Mouse (Mus musculus): ENCODE measurements at regions not wholly inside any gene's neighbourhood (a gene's known extent, or its start where the extent isn't known, plus 50 kb on each side); places are given as distances from the start of the nearest gene placed in this dataset.

DNA sequence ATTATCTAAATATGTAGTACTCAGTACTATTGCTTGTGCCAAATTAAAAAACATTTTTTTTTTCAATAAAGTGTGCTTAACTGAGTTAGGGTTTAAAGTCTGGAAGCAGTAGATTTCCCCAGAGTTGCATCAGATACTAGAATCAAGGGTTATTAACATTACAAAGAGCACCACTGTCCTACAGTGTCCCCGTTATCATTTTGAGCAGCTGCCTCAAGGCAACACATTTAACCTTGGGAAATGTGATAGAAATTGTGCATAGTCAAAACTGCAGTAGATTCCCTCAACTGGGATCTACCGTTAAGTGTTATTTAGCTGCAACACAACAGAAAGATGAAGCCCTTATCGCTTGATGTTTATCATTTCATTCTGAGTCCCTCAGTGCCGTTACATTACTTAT, 408.3 kb upstream of the Got2 start:
- WGBS (ENCODE audit: insufficient replicate concordance), result 70% methylated on average over 4 of the region's 4 CpGs

DNA sequence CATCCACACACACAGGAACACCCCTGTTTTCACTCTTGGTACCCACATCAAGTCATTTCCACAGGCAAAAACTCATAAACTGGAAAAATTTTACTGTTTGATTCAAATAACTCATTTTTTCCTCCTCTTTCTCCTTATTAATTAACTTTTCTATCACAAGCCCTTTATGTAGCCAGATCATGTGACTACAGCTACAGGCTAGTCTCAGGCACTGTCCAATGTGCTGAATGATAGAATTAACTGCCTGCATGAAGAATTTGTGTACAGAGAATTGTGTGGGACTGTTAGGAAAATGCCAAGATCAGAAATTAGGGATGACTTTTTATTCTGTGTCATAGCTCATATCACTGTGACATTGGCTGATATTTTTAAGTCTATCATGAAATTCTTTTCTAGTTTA, 402.4 kb upstream of the Got2 start:
- Histone ChIP-seq H3K4me2 (ENCODE audit: low read depth, low read length) (no peak overlapping the region), H3K9me3 (replicated peaks; ENCODE audit: control insufficient read depth, low read length) (no peaks in the 10 kb centered on the region), H3K27ac (ENCODE audit: low read length) (no peak overlapping the region), H3K27me3 (ENCODE audit: control insufficient read depth, insufficient read depth, low read depth, low read length) (no peaks in the 10 kb centered on the region), H3K4me3 (ENCODE audit: low read depth, low read length) (no peak overlapping the region), H3K36me3 (ENCODE audit: control insufficient read depth, insufficient read depth) (no peaks in the 10 kb centered on the region), H3K4me1 (ENCODE audit: control insufficient read depth, low read depth, low read length) (no peaks in the 10 kb centered on the region), H3K9ac (ENCODE audit: low read depth, low read length) (no peak overlapping the region)
- ATAC-seq (ENCODE audit: low read depth), result no peak

More for the DNA sequence above, 408.3 kb upstream of the Got2 start:
- H3K27me3 ChIP-seq (ENCODE audit: control insufficient read depth, insufficient read depth, low read depth, low read length), result no peaks in the 10 kb centered on the region
- H3K4me2 ChIP-seq (ENCODE audit: low read depth, low read length), result no peak overlapping the region
- no peaks in the 10 kb centered on the region for H3K4me1 ChIP-seq (ENCODE audit: control insufficient read depth, low read depth, low read length)
- H3K9me3 ChIP-seq (replicated peaks; ENCODE audit: control insufficient read depth, low read length), result no peaks in the 10 kb centered on the region
- no peak overlapping the region for H3K4me3 ChIP-seq (ENCODE audit: low read depth, low read length)
- H3K36me3 ChIP-seq (ENCODE audit: control insufficient read depth, insufficient read depth), result no peaks in the 10 kb centered on the region
- ATAC-seq (ENCODE audit: low read depth), result no peak
- H3K9ac ChIP-seq (ENCODE audit: low read depth, low read length), result no peak overlapping the region
- no peak overlapping the region for H3K27ac ChIP-seq (ENCODE audit: low read length)

DNA sequence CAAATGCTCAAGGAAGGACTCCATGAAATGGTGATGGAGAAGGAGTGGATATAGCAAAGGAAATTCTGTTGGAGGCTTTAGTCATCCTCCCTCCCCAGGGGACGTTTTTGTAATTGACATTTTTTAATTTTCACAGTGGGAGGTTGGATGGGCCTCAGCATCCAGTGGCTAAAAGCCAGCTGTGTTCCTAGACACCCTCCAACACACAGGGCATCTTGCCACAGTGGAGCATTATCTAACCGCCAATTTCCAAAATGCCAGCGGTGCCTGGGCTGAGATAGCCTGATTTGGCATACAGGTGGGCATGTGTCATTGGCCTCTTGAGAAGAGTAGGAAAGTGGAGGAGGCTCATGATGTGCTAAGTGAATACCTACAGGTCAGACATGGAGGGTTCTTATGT, 401.2 kb upstream of the Got2 start:
- Histone ChIP-seq H3K9ac (ENCODE audit: low read depth, low read length) (no peak overlapping the region), H3K9me3 (replicated peaks; ENCODE audit: control insufficient read depth, low read length) (no peaks in the 10 kb centered on the region), H3K27ac (ENCODE audit: low read length) (no peak overlapping the region), H3K36me3 (ENCODE audit: control insufficient read depth, insufficient read depth) (no peaks in the 10 kb centered on the region), H3K4me1 (ENCODE audit: control insufficient read depth, low read depth, low read length) (no peaks in the 10 kb centered on the region), H3K27me3 (ENCODE audit: control insufficient read depth, insufficient read depth, low read depth, low read length) (no peaks in the 10 kb centered on the region), H3K4me3 (ENCODE audit: low read depth, low read length) (no peak overlapping the region), H3K4me2 (ENCODE audit: low read depth, low read length) (no peak overlapping the region)
- WGBS (ENCODE audit: insufficient replicate concordance), result 58% methylated on average over 3 of the region's 3 CpGs
- ATAC-seq (ENCODE audit: low read depth), result no peak

DNA sequence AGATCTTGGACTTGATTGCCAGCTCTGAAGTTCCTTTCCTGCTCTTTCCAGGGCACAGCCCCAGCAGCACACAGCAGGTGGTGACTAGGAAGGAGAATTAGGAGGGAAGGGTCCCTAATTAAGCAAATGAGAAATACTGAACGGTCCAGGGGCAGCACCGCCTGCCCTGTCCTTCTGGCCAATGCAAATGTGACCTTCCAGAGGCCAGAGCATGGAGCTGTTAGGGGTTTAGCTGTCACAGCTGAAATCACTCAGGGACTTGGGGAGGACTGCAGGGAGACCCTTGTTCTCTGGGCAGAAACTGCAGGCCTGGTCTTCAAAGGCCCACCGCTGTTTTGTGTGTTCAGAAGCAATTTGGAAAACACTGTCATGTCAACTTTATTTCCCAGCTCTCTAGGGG, 400.2 kb upstream of the Got2 start:
- H3K4me2 ChIP-seq (ENCODE audit: low read depth, low read length), result no peak overlapping the region
- H3K9me3 ChIP-seq (replicated peaks; ENCODE audit: control insufficient read depth, low read length), result no peaks in the 10 kb centered on the region
- no peak overlapping the region for H3K4me3 ChIP-seq (ENCODE audit: low read depth, low read length)
- H3K4me1 ChIP-seq (ENCODE audit: control insufficient read depth, low read depth, low read length), result no peaks in the 10 kb centered on the region
- no peak overlapping the region for H3K9ac ChIP-seq (ENCODE audit: low read depth, low read length)
- H3K36me3 ChIP-seq (ENCODE audit: control insufficient read depth, insufficient read depth), result no peaks in the 10 kb centered on the region
- H3K27me3 ChIP-seq (ENCODE audit: control insufficient read depth, insufficient read depth, low read depth, low read length), result no peaks in the 10 kb centered on the region
- 32% methylated on average over 3 of the region's 3 CpGs for WGBS (ENCODE audit: insufficient replicate concordance)
- no peak for ATAC-seq (ENCODE audit: low read depth)
- no peak overlapping the region for H3K27ac ChIP-seq (ENCODE audit: low read length)

DNA sequence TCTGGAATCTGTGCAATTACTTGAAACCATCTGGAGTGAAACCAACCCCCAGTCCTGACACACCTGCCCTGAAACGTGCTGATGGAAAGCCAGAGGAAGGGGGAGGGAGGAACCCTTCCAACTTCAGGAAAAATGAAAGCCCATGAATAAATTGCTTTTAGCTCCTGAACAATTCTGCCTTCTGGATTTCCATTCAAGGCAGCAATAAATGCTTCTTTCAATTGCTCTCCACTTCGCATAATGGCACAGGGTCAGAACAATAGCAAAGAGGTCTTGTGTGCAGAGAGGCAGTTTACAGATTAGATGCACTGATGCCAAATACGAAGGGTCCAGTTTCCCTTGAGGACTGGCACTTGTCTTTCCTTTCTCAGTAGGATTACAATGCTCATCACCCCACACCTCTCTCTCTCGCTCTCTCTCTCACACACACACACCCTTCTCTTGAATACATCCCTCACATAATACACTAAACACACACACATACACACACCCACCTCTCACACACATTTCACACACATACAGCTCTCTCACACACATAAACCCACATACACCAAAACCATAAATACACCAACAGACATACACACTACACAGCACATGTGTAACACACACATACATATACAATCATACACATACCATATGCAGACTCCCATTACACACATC, 389.3 kb upstream of the Got2 start:
- Histone ChIP-seq H3K27ac (ENCODE audit: low read length) (no peak overlapping the region), H3K4me2 (ENCODE audit: low read depth, low read length) (no peak overlapping the region), H3K36me3 (ENCODE audit: control insufficient read depth, insufficient read depth) (no peaks in the 10 kb centered on the region), H3K9ac (ENCODE audit: low read depth, low read length) (no peak overlapping the region), H3K27me3 (ENCODE audit: control insufficient read depth, insufficient read depth, low read depth, low read length) (no peaks in the 10 kb centered on the region), H3K4me1 (ENCODE audit: control insufficient read depth, low read depth, low read length) (no peaks in the 10 kb centered on the region), H3K4me3 (ENCODE audit: low read depth, low read length) (no peak overlapping the region), H3K9me3 (replicated peaks; ENCODE audit: control insufficient read depth, low read length) (no peaks in the 10 kb centered on the region)
- 35% methylated on average over 4 of the region's 4 CpGs for WGBS (ENCODE audit: insufficient replicate concordance)
- ATAC-seq (ENCODE audit: low read depth), result no peak

DNA sequence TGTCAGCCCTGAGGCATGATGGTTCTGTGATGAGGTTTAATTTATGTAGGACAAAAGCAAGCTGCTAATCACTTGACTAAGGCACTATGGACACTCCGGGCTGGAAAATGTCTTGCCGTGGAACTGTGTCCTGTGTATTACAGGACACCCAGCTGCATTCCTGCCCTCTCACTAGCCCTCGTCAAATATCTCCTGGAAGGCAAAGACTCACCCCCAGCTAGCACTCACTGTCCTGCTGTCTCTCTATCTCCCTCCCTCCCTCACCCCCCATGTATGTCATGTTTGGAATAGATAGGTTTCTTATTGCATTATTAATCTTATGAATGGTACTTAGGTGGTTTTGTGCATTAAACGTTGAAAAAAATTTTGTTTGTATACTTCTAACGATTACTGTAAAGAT, 388.7 kb upstream of the Got2 start:
- WGBS (ENCODE audit: insufficient replicate concordance), result 70% methylated on average over 5 of the region's 5 CpGs
- Histone ChIP-seq H3K4me1 (ENCODE audit: control insufficient read depth, low read depth, low read length) (no peaks in the 10 kb centered on the region), H3K27ac (ENCODE audit: low read length) (no peak overlapping the region), H3K9me3 (replicated peaks; ENCODE audit: control insufficient read depth, low read length) (no peaks in the 10 kb centered on the region), H3K4me3 (ENCODE audit: low read depth, low read length) (no peak overlapping the region), H3K36me3 (ENCODE audit: control insufficient read depth, insufficient read depth) (no peaks in the 10 kb centered on the region), H3K27me3 (ENCODE audit: control insufficient read depth, insufficient read depth, low read depth, low read length) (no peaks in the 10 kb centered on the region), H3K4me2 (ENCODE audit: low read depth, low read length) (no peak overlapping the region), H3K9ac (ENCODE audit: low read depth, low read length) (no peak overlapping the region)
- no peak for ATAC-seq (ENCODE audit: low read depth)

DNA sequence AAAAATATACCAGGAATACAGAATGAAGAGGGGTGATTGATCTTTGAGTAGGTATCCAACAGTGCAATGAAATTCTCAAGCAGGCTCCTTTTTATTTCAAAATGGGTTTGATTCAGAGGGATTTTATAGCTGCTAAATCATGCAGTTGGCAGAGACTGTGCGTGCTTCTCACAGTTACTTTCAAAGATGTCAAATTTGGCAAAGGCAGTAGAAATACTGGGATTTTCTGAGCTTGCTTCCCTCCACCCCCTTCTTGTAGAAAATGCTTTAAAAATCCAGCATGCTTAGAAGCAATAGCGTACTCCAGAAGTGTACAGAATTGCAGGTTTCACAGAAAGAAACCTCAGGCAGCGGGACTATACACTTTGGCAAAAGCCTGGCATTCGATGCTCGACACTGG, 367.9 kb upstream of the Got2 start:
- no peaks in the 10 kb centered on the region for H3K9me3 ChIP-seq (replicated peaks; ENCODE audit: control insufficient read depth, low read length)
- no peak overlapping the region for H3K4me2 ChIP-seq (ENCODE audit: low read depth, low read length)
- no peaks in the 10 kb centered on the region for H3K36me3 ChIP-seq (ENCODE audit: control insufficient read depth, insufficient read depth)
- WGBS (ENCODE audit: insufficient replicate concordance), result 53% methylated on average over 5 of the region's 5 CpGs
- H3K4me1 ChIP-seq (ENCODE audit: control insufficient read depth, low read depth, low read length), result no peaks in the 10 kb centered on the region
- H3K27ac ChIP-seq (ENCODE audit: low read length), result no peak overlapping the region
- no peak overlapping the region for H3K9ac ChIP-seq (ENCODE audit: low read depth, low read length)
- no peaks in the 10 kb centered on the region for H3K27me3 ChIP-seq (ENCODE audit: control insufficient read depth, insufficient read depth, low read depth, low read length)
- ATAC-seq (ENCODE audit: low read depth), result no peak
- H3K4me3 ChIP-seq (ENCODE audit: low read depth, low read length), result no peak overlapping the region

DNA sequence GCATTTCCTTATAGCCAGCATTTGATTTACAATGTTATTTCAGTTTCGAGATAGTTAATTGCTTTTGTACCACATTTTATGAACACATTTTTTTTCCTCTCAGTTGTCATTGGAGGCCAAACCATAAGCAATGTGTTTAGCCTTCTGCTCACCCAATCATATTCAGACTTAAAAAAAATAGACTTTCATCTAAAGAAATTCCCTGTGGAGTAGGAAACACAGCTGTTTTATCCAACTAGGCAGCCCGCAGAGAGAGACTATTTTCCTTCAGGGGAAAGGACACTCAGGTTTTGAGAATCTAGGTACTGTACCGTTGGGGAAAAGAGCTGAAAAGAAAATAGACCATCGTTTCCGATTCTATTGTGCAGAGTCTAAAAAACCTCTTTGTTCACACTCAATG, 367.5 kb upstream of the Got2 start:
- Histone ChIP-seq H3K36me3 (ENCODE audit: control insufficient read depth, insufficient read depth) (no peaks in the 10 kb centered on the region), H3K9ac (ENCODE audit: low read depth, low read length) (no peak overlapping the region), H3K4me2 (ENCODE audit: low read depth, low read length) (no peak overlapping the region), H3K27ac (ENCODE audit: low read length) (no peak overlapping the region), H3K4me3 (ENCODE audit: low read depth, low read length) (no peak overlapping the region), H3K4me1 (ENCODE audit: control insufficient read depth, low read depth, low read length) (no peaks in the 10 kb centered on the region), H3K9me3 (replicated peaks; ENCODE audit: control insufficient read depth, low read length) (no peaks in the 10 kb centered on the region), H3K27me3 (ENCODE audit: control insufficient read depth, insufficient read depth, low read depth, low read length) (no peaks in the 10 kb centered on the region)
- no peak for ATAC-seq (ENCODE audit: low read depth)
- 63% methylated on average over 5 of the region's 5 CpGs for WGBS (ENCODE audit: insufficient replicate concordance)

DNA sequence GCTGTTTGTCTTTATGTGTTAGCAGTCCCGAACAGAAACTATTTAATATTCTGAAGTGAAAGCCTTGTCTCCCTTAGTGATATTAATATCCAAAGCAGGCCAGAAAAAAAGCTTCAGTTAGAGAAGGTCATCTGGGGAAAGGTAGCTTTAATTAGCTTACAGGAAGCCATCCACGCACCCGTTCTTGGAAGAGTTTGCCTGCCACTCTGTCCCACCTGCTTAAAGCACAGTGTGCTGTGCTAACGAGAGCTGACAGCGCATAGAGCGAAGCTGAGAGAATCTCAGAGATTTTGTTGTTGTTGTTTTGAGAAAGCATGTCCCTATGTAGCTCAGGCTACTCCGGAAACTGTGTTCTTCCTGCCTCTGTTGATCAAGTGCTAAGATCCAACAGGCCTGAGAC, 357.7 kb upstream of the Got2 start:
- Histone ChIP-seq H3K27me3 (ENCODE audit: control insufficient read depth, insufficient read depth, low read depth, low read length) (no peaks in the 10 kb centered on the region), H3K4me2 (ENCODE audit: low read depth, low read length) (no peak overlapping the region), H3K4me1 (ENCODE audit: control insufficient read depth, low read depth, low read length) (no peaks in the 10 kb centered on the region), H3K9me3 (replicated peaks; ENCODE audit: control insufficient read depth, low read length) (no peaks in the 10 kb centered on the region), H3K9ac (ENCODE audit: low read depth, low read length) (no peak overlapping the region), H3K27ac (ENCODE audit: low read length) (no peak overlapping the region), H3K4me3 (ENCODE audit: low read depth, low read length) (no peak overlapping the region), H3K36me3 (ENCODE audit: control insufficient read depth, insufficient read depth) (no peaks in the 10 kb centered on the region)
- WGBS (ENCODE audit: insufficient replicate concordance), result 61% methylated on average over 7 of the region's 7 CpGs
- ATAC-seq (ENCODE audit: low read depth), result no peak

All from liver, embryonic 16.5 days (tissue).